Mouse (Mus musculus): ENCODE measurements around the gene Ccrl2.

Ccrl2 gene

DNA sequence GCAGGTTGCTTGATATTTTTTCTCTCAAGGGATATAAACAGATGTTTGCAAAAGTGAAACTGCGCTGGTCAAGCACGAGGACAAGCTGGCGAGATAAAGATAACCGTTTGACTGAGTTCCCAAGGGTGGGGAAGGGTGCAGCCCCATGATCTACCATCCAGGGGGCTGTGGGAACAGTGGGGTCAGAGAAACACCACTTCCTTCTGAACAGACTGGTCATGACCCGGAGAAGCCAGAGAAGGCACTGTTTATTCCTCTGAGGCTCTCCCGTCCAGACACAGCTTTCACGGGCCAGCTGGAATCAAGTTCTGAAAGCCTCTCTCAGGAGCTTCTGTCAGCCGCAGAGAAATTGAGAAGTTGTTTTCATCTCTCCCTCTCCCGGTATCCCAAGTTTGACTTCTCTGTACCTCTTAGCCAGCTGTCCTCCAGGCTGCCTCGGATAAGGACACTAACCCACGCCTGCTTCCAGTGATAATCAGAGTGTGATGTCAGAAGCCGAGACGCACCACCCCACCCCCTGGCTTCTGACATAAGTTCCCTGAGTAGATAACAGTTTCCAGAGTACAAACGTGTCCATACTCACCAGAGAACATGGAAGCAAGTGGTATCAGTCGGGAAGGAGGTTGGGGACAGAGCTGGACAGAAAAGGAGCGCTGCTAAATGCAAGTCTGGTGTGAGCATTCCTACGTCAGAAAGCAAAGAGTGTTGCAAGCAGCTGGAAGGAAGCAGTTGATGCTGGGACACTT is at the start of gene Ccrl2:
Gene Ccrl2, minus strand, starts transcription at position 722 of the 746 bp plus-strand sequence.
- DNase-seq, result no peak

GRCm38 (mm10) chr9:111103893-111104292 is 46.6 kb upstream of the Ccrl2 start:
- DNase-seq, result no peak

- DNase-seq, result no peak
Measured at GRCm38 (mm10) chr9:111103293-111103692, 46.0 kb upstream of the Ccrl2 start.

- DNase-seq, result no peak
Measured at GRCm38 (mm10) chr9:111100406-111100805, 43.1 kb upstream of the Ccrl2 start.

DNA sequence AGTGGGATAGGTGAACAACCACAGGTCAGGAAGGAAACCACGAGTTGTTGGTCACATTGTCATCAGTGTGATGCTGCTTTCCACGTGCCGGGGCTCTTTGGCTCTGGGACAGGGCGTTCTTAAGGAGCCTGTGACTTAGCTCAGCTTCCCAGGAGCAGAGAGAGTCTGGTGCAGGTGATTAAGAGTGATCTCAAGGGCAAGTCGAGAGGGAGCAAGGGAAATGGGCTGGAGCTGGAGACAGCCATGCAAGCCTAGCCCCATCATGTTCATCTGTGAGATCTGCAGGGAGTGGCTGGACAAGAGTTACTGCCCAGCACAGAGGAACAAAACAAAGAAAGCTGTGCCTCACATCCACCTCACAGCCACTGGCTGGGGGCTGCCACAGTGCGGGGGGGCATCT is 40.2 kb upstream of the Ccrl2 start:
- DNase-seq, result no peak

GRCm38 (mm10) chr9:111096419-111097326 is 39.4 kb upstream of the Ccrl2 start:
- DNase-seq, result no peak

DNA sequence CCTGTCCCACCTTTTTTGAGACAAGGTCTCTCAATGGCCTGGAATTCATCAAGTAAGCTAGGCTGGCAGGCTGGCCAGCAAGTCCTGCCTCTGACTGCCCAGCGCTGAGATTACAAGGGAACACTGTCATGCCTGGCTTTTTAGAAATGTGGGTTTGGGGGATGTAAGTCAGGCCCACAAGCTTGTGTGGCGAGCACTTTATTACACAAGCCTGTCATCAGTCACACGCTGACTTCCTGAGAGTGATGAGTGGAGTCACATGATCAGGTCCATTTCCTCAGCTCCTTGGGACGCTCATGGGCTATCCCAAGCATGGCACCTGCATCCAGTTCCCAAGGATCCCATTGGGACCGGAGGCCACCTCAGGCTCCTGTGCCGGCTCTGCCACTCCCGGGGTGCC is 38.4 kb upstream of the Ccrl2 start:
- no peak for DNase-seq

DNA sequence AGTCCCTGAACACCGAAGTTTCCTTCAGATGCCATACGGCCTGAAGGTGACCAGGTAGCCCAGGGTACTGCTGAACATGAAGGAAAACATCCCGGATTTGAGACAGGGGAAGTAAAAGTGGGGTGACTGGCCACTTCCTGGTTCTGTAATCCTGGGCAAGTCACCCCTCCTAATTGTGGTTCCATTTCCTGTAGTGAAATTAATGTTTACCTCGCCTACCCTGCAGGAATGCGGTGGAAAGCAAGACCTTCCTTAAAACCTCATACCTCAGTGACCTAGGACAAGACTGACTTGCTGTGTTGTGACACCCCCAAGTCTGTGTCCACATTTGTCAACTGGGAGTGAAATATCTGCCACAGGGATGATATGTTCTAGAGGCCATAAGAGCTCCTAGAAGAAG is 37.3 kb upstream of the Ccrl2 start:
- no peak for DNase-seq

DNA sequence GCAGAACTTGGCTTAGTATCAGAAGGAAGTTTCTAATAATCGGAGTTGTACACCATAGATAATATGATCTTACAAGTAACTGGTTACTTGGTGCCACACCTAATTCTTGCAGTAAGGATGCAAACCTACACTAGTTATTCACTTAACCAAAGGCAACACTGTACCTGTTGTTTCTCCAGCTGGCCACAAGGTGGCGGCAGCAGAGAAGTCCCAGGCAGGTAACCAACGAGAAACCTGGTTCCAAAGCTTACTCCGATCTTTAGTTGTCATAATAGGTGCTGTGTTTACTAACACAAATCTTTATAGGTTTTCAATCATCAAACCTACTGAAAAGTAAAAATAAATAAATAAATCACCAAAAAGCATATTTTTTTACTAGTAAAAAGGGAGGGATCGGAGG is 35.8 kb upstream of the Ccrl2 start:
- peak; percentile 59 for DNase-seq

DNA sequence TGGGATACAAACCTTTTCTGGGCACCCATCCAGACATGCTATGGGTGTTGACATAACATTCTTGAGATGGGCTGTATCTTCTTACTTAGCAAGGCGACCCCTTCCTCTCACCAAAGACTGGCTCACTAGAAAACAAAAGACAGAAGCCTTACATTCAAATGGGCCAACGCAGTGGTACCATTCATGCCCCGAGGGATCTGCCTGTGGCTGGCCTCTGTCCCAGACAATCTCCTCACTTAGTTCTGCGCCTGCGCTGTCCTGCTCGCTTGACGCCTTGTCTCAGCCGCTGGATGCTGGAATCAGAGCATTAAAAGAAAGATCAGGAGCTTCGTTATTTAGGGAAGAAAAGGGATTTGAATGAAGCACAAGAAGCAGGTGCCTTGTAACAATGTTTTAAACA is 35.3 kb upstream of the Ccrl2 start:
- no peak for DNase-seq

DNA sequence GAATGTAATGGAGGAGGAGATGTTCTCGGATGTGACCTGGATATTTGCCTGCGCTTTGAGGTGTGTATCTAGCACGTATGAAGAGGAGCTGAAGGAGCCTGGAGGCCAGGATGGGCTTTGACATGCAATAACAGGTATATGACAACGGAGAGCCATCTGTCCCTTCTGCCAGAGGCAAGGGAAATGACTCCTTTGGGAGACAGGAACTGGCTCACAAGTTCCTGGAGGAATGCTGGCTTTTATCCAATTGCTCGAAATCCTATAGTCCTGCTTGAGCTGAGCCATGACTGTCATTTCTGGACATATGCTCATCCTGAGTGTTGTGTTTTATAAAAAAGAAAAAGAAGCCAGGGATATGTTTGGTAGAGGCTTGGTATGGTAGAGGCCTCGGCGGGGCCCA is 31.6 kb upstream of the Ccrl2 start:
- DNase-seq, result no peak

DNA sequence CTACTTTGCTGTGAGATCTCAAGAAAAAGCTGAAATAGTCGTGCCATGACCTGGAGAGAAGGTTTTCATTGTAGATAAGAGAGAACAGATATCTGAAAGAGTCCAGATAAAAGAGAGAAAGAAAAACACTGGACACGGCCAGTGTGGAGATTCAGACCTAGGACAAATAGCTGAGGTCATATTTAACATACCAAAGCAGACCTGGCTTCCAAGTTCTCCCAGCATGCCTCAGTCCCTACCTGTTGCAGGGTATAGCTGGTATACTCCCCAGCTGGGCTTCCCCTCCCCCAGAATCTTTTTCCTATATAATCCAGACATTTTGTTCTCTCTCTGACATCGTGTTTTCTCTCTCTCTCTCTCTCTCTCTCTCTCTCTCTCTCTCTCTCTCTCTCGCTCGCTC is 30.6 kb upstream of the Ccrl2 start:
- DNase-seq, result no peak

GRCm38 (mm10) chr9:111086995-111087606 is 29.8 kb upstream of the Ccrl2 start:
- no peak for DNase-seq

GRCm38 (mm10) chr9:111086137-111086536 is 28.8 kb upstream of the Ccrl2 start:
- DNase-seq, result no peak

- no peak for DNase-seq
Measured at GRCm38 (mm10) chr9:111085329-111085728, 28.0 kb upstream of the Ccrl2 start.

GRCm38 (mm10) chr9:111081765-111082164 is 24.4 kb upstream of the Ccrl2 start:
- no peak for DNase-seq

- no peak for DNase-seq
Measured at GRCm38 (mm10) chr9:111080801-111081200, 23.5 kb upstream of the Ccrl2 start.

GRCm38 (mm10) chr9:111077745-111078144 is 20.4 kb upstream of the Ccrl2 start:
- no peak for DNase-seq

DNA sequence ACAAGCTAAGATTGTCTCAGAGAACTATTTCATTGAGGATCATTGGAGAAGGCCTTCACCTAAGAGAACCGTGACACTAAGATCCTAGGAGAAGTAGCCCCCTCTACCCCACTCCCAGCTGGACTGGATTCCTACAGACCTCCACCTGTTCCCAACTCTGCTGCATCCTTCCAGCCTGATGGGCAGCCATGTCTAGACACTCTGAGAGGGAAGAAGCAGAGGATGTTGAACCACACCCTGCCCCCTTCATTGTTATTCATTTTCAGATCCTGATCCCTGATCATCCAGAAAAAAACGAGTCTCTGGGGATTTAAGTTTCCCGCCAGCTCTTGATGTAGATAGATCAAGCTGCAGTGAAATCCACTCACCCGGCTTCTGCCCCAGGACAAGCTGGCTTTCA is 15.7 kb upstream of the Ccrl2 start:
- no peak for DNase-seq

DNA sequence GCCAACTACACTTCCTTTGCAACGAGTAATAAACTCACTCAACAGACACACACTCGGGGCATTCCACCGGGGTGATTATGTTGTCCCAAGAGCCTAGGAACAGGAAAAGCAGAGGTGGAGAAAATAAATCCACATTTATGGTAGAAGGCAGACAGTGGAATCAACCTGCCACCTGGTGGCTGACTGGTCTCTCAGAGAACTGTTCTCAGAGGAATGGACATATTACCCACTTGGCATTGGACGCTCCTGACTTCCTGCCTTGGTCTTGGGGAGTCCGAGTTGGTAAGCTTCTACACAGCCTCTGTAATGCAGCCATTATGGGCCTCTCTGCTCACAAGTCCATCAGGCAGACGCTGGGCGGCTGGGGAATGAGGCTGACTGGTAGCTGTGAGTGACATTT is 14.9 kb upstream of the Ccrl2 start:
- no peak for DNase-seq

DNA sequence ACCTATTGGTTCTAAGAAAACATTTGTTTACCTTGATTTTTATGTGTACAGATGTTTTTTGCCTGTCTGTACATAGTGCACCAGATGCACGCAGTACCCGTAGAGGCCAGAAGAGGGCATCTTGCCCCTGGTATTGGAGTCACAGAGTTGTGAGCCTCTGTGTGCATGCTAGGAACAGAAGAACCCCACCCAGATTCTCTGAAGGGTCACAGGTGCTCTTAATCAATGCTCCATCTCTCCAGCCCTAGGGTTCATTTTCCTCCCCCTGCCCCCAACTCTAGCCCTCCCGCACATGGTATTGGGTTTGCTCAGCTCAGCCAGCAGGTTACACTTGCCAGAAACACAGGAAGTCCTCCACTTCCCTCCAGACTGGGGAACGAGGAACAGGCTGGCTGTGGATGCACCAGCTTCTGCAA is 13.2 kb upstream of the Ccrl2 start:
- DNase-seq, result peak; percentile 59

DNA sequence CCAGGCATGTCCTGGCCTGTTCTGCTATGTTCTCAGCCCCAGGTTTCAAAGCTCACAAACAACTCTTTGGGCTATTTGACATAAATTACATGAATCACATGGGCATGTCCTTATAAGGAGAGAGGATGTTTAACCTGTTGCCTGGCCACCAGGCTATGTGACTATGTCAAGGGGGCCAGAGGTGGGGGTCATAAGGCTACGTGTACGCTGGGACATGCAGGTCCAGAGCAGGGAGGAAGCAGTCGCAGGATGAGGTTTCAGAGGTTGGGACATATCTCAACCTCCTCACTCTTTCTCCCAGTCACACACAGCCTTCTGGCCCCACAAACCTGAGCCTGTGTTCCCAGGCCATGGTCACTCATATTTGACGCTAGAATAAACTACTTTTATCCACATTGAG is 9.7 kb upstream of the Ccrl2 start:
- no peak for DNase-seq

GRCm38 (mm10) chr9:111062840-111063239 is 5.5 kb upstream of the Ccrl2 start:
- DNase-seq, result no peak

Data from thymus, postnatal 14 days (tissue).